Mouse (Mus musculus): ENCODE results near the gene Olfr996.
"Not testable (repeated sequence)": the region's sequence is repeated elsewhere in the genome, so short reads cannot be mapped to it uniquely, and the experiment has no call there.

Olfr996 gene

DNA sequence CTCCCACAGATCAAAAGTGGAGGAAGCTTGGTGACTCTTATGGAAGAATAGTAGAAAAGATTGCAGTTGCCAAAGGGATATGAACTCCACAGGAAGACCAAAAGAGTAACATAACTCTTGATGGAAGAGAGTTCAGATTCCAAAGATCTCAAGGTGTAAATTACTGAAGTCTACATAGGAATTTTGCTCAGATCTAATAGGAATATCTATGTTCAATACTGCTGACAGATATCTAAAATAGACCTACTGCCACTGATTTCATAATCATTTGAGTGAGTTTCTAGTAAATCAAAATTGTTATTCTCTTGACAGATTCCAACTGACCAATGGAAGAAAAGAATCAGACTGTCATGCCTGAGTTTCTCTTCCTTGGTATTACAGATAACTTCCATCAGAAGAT lies at the start of gene Olfr996:
Gene Olfr996 (plus strand): TSS at position 301 of the 400 bp plus-strand sequence.
- no peak for DNase-seq

GRCm38 (mm10) chr2:85532082-85532778 lies 46.8 kb upstream of the Olfr996 start:
- no peak for DNase-seq

- DNase-seq, result no peak
These were observed 45.1 kb upstream of the Olfr996 start for GRCm38 (mm10) chr2:85533934-85534333.

DNA sequence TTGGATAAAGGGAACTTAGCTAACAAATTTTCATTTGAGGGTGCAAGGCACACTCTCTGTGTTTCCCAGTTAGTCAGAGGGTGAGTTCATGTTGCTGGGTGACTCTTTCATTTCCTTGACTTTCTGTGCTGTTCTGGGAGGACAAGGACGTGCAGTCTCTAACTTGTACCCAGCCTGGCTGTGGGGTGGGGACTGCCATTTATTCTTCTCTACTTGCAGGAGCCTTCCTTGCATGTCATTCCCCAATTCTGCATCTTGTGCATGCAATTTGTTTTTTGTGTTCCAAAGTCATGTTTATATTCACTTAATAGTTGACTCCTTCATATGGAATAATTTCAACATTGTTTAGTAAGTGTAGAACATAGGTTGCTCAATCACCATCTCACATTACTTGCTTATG lies 24.2 kb upstream of the Olfr996 start:
- no peak for DNase-seq

DNA sequence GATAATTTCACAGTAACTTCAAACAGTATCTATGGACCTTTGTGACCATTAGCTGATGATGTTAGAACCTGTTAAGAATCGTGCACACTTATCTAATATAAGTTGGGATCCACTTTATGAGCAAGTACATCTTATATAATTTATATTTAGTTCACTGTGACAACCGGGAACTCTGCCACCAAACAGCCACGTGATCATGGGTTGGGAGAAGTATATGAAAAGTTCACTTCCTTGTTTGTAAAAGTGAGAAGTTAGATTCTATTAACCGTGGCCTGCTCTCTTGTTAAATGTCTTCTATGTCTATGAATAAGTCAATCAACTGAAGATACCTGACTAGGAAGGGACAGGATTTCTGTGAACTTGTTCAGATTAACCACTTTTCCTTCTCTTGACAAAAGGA lies 18.8 kb upstream of the Olfr996 start:
- DNase-seq, result no peak

DNA sequence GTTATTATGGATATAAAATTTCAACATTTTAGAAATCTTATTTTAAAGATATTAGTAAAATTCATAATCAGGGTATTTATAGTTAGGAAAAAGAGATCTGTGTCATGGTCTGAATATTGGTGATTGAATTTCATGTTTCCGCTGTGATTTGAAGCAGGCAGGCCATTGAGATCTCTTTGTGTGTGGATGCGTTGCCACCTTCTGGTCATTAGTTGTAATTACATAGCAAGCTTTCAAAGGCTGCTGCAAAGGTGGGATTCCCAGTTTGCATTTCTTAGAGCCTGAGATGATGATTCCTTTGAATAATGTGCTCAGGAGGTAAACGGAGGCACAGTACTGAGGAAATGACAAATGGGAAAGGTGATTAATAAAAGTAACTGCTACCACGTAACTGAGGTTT lies 17.8 kb upstream of the Olfr996 start:
- peak; percentile 4 to 21 for DNase-seq

- DNase-seq, result not testable (repeated sequence)
These were observed 9.6 kb downstream of the Olfr996 start, which contains the start of gene Olfr998 for GRCm38 (mm10) chr2:85588648-85589047. Olfr998 (plus strand) TSS chr2:85588948.

- no peak for DNase-seq
These were observed 32.8 kb downstream of the Olfr996 start, which contains the start of gene Olfr1000 for GRCm38 (mm10) chr2:85611803-85612202. Olfr1000 (minus strand) TSS chr2:85611903.
